Mouse (Mus musculus) hindbrain, embryonic 15.5 days (tissue): ENCODE measurements around the gene Apba2. TPM values are rescaled to one million over a fixed set of nuclear protein-coding genes. Genes with fewer than 3 reads are reported as not detected.
A peak's percentile ranks its signal among the peaks of the same experiment; 100 is the strongest.

Source experiments
- ATAC-seq: fragments of 200-750 bp; cut with Nextera tagmentation; 2 replicates; pipeline ENCODE4 v1.8.0; 2017; ENCODE audit warnings: low read depth, moderate number of reproducible peaks, moderate TSS enrichment; ENCODE audit not compliant: low FRiP score
- H3K27ac ChIP-seq: fragments of 300-500 bp; sonication (generic); replicated peaks from 2 replicates; pipeline ENCODE4 v1.5.1; 2015; ENCODE audit warnings: mild to moderate bottlenecking, inconsistent platforms
- H3K27me3 ChIP-seq: fragments of 300-500 bp; sonication (generic); 2 replicates; pipeline ENCODE4 v1.6.1; 2015; ENCODE audit warnings: control low read depth, inconsistent platforms
- H3K36me3 ChIP-seq: fragments of 300-500 bp; sonication (generic); 2 replicates; pipeline ENCODE4 v1.6.1; 2015; ENCODE audit warnings: control low read depth, inconsistent platforms
- H3K4me1 ChIP-seq: fragments of 300-500 bp; sonication (generic); replicated peaks from 2 replicates; pipeline ENCODE4 v1.6.1; 2015; ENCODE audit warnings: control low read depth, inconsistent platforms
- H3K4me2 ChIP-seq: fragments of 300-500 bp; sonication (generic); 2 replicates; pipeline ENCODE4 v1.6.1; 2015; ENCODE audit warnings: moderate library complexity, mild to moderate bottlenecking, inconsistent platforms
- H3K4me3 ChIP-seq: fragments of 300-500 bp; sonication (generic); 2 replicates; pipeline ENCODE4 v1.5.1; 2015; ENCODE audit warnings: mild to moderate bottlenecking, inconsistent platforms
- H3K9ac ChIP-seq: fragments of 300-500 bp; sonication (generic); 2 replicates; pipeline ENCODE4 v1.6.1; 2015; ENCODE audit warnings: inconsistent platforms
- H3K9me3 ChIP-seq: fragments of 300-500 bp; sonication (generic); 2 replicates; pipeline ENCODE4 v1.6.1; 2016; ENCODE audit warnings: control low read depth, inconsistent platforms
- WGBS: fragments of 180-500 bp; shearing (Covaris S2); methylation state at CpG from one replicate; pipeline ENCODE4 v1.1.7; 2015; 5-methylcytosine and 5-hydroxymethylcytosine counted together
- polyA plus RNA-seq: library from polyadenylated mRNA; unstranded; fragments of >200 nt; fragmentation: Nextera tagmentation; extraction: Ambion mirVana; gene quantifications from 2 replicates; pipeline ENCODE4 v1.2.1, GENCODE M21; 2015

Apba2 gene
- polyA plus RNA-seq, 1 experiment from 2014 or later, result 175 TPM

DNA sequence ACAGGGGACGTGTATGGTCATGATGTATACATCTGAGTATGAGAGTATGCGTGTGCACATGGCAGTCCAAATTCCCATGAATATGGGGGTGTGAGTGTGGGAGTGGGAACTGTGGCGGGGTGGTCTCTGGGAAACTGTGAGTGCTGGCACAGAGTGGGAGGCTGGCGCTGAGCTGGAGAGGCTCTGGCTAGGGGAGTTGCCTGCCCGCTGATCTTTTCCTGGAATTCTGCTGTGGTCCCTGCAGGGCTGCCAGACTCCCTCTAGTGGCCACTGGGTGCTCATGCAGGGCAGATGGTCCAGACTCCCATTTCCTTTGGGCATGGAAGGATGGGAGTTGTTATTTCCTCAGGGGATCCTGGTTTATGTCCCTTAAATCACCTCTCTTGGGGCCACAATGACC lies 250.0 kb downstream of the Apba2 start:
- WGBS, result 30% methylated on average over 5 of the region's 5 CpGs
- Histone ChIP-seq H3K4me2 (no peak overlapping the region), H3K9ac (no peak overlapping the region), H3K27ac (no peak overlapping the region), H3K4me3 (no peak overlapping the region), H3K36me3 (peaks cover 9% of the 10 kb centered on the region), H3K9me3 (no peaks in the 10 kb centered on the region), H3K27me3 (no peaks in the 10 kb centered on the region), H3K4me1 (no peaks in the 10 kb centered on the region)
- ATAC-seq, result peak; percentile 82

DNA sequence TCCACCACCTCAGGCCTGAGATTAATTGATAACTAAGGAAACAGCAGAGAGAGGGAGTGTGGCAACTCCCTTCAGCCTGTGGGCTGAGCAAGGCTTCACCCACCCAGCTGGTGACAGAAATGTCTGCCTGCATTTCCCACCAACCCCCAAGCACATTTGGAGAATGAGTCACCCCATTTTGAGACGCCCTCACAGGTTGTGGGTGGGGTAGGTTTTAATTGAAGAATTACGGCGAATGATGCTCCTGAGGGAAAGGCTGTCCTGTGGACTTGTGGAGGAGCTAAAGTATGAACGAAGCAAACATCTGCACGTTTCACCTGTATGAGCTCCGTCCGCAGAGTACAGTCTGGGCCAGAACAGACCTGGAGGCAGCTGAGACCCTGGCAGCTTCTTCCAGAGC lies 250.6 kb downstream of the Apba2 start:
- Histone ChIP-seq H3K9me3 (no peaks in the 10 kb centered on the region), H3K36me3 (peaks cover 9% of the 10 kb centered on the region), H3K27ac (no peak overlapping the region), H3K4me2 (no peak overlapping the region), H3K4me1 (no peaks in the 10 kb centered on the region), H3K9ac (no peak overlapping the region), H3K4me3 (no peak overlapping the region), H3K27me3 (no peaks in the 10 kb centered on the region)
- 93% methylated on average over 7 of the region's 7 CpGs for WGBS
- no peak for ATAC-seq

DNA sequence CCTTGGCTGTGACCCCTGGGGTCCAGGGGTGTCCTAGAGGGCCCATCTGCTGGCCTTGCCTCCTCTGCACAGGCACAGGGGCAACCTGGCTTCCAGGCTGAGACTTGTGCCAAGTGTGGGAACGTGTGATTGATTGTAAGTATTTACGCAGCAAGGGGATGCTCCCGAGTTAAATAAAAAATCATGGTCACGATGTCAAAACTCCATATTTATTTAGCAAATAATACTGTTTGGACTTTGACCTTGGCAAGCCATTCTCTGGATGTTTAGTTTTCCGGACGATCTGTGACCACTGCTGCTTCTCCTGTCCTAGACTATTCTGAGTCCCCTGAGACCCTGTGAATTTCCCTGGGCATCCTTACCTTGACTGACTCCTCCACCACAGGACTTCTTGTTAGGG lies 252.2 kb downstream of the Apba2 start:
- ATAC-seq, result no peak
- H3K4me3 ChIP-seq, result no peak overlapping the region
- no peak overlapping the region for H3K4me2 ChIP-seq
- no peaks in the 10 kb centered on the region for H3K9me3 ChIP-seq
- peaks cover 9% of the 10 kb centered on the region; the same call in 1 of the 2 replicates for H3K36me3 ChIP-seq
- no peak overlapping the region for H3K27ac ChIP-seq
- H3K27me3 ChIP-seq, result no peaks in the 10 kb centered on the region
- H3K9ac ChIP-seq, result no peak overlapping the region
- 73% methylated on average over 6 of the region's 6 CpGs for WGBS
- no peaks in the 10 kb centered on the region for H3K4me1 ChIP-seq

DNA sequence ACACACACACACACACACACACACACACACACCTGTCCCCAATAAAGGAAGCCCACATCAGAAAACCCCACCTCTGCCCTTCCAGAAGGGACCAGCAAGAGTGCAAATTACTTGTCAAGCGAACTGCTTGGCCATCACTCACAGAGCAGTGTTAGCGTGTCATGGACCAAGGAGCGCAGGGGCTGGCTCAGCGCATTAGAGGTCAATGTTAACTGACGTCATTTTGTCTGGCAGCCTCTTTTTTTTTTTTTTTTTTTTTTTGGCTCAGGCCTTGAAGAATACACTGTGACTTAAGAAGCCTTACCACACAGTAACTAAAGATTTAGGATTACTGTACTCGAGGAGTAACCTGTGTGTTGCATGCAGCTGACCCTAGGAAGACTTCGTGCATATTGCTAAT lies 252.7 kb downstream of the Apba2 start:
- H3K27me3 ChIP-seq, result no peaks in the 10 kb centered on the region
- H3K4me1 ChIP-seq, result no peaks in the 10 kb centered on the region
- WGBS, result 76% methylated on average over 7 of the region's 7 CpGs
- H3K9ac ChIP-seq, result no peak overlapping the region
- ATAC-seq, result no peak
- peaks cover 6% of the 10 kb centered on the region; the same call in 1 of the 2 replicates for H3K36me3 ChIP-seq
- H3K9me3 ChIP-seq, result no peaks in the 10 kb centered on the region
- no peak overlapping the region for H3K4me3 ChIP-seq
- H3K4me2 ChIP-seq, result no peak overlapping the region
- H3K27ac ChIP-seq, result peak overlapping the region; percentile 48; the same call in 1 of the 2 replicates

DNA sequence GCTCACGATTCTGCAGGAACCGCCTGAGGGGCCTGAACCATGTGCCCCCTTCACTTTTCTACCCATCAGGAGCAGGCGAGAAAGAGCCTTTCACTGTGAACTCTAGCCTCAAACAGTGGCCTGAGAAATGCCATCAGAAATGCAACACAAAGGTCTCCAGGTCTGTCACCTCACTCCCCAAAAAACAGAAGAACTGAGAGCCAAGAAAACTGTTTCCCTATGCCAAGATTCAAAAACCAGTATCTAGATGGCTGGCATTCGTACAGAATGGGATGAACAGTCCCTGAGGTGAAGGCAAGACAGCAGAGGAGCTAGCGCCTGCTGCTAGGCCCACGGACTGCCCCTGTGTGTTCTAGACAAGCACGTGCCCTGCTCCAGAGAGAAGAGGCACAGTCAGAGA lies 253.6 kb downstream of the Apba2 start:
- H3K27ac ChIP-seq, result no peak overlapping the region
- H3K4me1 ChIP-seq, result no peaks in the 10 kb centered on the region
- no peaks in the 10 kb centered on the region for H3K27me3 ChIP-seq
- peaks cover 3% of the 10 kb centered on the region; the same call in 1 of the 2 replicates for H3K36me3 ChIP-seq
- no peak overlapping the region for H3K4me2 ChIP-seq
- no peak overlapping the region for H3K4me3 ChIP-seq
- H3K9ac ChIP-seq, result no peak overlapping the region
- 90% methylated on average over 7 of the region's 7 CpGs for WGBS
- ATAC-seq, result no peak
- no peaks in the 10 kb centered on the region for H3K9me3 ChIP-seq

DNA sequence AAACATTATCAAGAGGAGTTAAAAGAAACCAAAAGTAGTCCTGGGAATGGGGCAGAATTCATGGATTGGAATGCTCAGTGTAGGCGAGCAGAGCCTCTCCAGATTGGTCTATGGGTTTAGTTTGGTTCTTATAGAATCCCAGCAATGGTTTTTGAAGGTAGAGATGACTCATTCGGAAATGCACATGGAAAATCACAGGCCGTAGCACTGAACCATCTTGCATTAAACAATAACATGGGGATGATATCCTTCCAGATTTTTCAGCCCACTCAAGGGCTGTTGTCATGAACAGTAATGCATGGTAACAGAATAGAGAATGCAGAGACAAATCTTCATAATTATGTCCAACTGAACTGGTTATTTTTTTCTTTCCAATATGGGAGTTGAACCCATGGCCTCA lies 264.1 kb downstream of the Apba2 start:
- no peak overlapping the region for H3K27ac ChIP-seq
- ATAC-seq, result no peak
- no peaks in the 10 kb centered on the region for H3K27me3 ChIP-seq
- H3K4me3 ChIP-seq, result no peak overlapping the region
- H3K9ac ChIP-seq, result no peak overlapping the region
- WGBS, result 94% methylated on average over 3 of the region's 3 CpGs
- H3K9me3 ChIP-seq, result no peaks in the 10 kb centered on the region
- H3K4me2 ChIP-seq, result no peak overlapping the region
- H3K36me3 ChIP-seq, result no peaks in the 10 kb centered on the region
- 0 out of 2 replicates have a peak, but pooled peaks cover 9% of the 10 kb centered on the region for H3K4me1 ChIP-seq

DNA sequence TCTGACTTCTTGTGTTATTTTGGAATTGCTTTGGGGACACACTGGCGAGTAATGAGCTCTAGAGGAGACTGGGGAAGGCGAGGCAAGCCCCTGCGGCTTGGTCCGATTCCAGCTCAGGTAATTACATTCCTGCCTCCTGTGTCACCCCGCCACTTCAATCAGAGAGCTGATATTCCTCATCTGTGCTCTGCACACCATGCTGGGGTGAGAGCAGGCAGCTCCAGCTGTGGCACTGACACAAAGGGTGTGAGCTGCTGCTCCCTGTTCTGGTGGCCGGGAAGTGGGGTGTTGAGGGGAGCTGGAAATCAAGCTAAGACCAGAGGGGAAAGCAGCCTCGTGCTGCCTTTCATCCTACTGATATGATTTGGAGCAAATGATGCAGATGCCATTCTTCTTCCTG lies 268.3 kb downstream of the Apba2 start:
- 44% methylated on average over 7 of the region's 7 CpGs for WGBS
- no peak overlapping the region for H3K4me3 ChIP-seq
- H3K36me3 ChIP-seq, result no peaks in the 10 kb centered on the region
- peak overlapping the region; percentile 56 for H3K27ac ChIP-seq
- no peak overlapping the region for H3K4me2 ChIP-seq
- peak; percentile 39; the same call in 1 of the 2 replicates for ATAC-seq
- no peaks in the 10 kb centered on the region for H3K27me3 ChIP-seq
- no peak overlapping the region for H3K9ac ChIP-seq
- no peaks in the 10 kb centered on the region for H3K9me3 ChIP-seq
- 0 out of 2 replicates have a peak, but pooled peaks cover 9% of the 10 kb centered on the region for H3K4me1 ChIP-seq

DNA sequence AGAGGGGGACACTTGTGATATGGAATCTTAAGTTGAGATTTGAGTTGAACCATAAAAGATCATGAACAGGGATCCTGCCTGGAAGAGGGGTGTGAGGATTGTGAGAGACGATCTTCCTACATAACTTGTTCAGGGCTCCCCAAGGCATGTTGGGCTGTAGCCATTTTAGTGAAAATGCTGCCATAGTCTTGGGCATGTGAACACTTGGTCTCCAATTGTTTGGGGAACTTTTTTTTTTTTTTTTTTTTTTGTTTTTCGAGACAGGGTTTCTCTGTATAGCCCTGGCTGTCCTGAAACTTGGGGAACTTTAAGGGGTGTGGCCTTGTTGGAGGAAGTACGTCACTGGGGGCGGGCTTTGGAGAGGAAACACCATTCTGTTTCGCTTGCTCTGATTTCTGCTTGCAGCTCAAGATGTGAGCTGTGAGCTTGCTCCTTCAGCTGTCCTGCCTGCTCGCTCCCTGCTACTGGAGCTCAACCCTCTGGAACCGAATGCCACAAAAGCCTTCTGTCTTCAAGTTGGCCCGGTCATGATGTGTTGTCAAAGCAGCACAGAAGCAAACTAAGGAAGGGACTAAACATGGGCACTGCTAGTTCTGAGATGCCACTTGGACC lies 269.4 kb downstream of the Apba2 start:
- WGBS, result 75% methylated on average over 8 of the region's 8 CpGs
- Histone ChIP-seq H3K27me3 (no peaks in the 10 kb centered on the region), H3K9me3 (no peaks in the 10 kb centered on the region), H3K36me3 (no peaks in the 10 kb centered on the region), H3K4me2 (no peak overlapping the region), H3K27ac (no peak overlapping the region), H3K4me3 (no peak overlapping the region), H3K9ac (no peak overlapping the region), H3K4me1 (0 out of 2 replicates have a peak, but pooled peaks cover 9% of the 10 kb centered on the region)
- no peak for ATAC-seq

DNA sequence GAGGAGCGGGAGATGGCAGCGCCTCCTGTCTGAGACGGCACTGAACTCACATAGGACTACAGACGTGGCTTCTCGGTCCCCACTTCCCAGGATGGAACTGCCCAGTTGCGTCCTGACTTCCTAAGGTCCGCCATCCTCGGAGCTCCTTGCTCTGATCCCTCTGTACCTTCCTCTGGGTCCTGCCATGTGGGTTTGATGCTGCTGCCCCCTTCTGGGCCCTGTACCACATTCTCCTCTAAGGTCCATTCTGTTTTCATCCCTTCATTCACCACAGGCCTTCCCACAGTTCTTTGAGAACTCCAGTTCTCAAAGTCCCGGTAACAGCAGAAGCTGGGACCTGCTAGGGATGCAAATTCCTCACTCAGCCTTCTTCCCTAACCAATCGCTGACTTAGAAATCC lies 272.0 kb downstream of the Apba2 start:
- 42% methylated on average over 10 of the region's 10 CpGs for WGBS
- no peak overlapping the region for H3K4me2 ChIP-seq
- 0 out of 2 replicates have a peak, but pooled peaks cover 9% of the 10 kb centered on the region for H3K4me1 ChIP-seq
- no peak overlapping the region for H3K27ac ChIP-seq
- H3K27me3 ChIP-seq, result no peaks in the 10 kb centered on the region
- H3K9ac ChIP-seq, result no peak overlapping the region
- no peak overlapping the region for H3K4me3 ChIP-seq
- H3K36me3 ChIP-seq, result no peaks in the 10 kb centered on the region
- ATAC-seq, result no peak
- no peaks in the 10 kb centered on the region for H3K9me3 ChIP-seq

DNA sequence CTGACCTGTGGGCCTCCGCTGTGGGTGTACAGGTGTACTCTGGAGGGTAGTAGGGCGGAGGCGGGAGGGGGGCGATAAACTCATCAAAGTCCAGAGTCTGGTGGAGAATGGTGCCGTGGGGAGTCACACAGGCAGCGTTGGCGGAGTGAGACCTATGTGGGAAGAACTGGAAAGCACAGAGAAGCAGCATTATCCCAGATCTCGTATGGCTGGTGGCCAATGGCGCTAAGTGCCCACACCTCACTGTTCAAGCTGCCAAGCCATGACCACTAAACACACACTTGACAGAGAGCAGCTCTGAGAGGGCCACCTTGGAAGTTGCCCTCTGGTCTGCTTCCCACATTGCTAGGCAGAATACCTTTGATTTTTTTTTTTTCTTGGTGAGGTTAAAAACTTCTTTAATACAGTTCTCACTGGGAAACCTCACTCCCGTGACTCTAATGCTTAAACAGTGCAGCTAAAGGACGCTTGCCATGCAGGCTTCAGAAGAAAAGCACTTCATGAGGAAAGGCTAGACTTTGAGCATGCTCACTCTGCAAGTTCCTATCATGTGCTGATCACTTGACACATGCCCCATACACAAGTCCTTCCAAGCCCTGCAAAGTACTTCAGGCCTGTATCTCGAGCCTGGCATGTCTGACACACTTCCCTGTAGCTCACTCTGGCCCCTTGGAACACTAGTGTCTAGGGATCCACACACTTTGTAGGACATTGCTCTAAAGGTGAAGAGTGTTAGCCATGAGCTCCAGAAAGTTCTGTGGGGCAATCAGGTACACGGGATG lies 275.4 kb downstream of the Apba2 start:
- no peak for ATAC-seq
- 84% methylated on average over 13 of the region's 13 CpGs for WGBS

DNA sequence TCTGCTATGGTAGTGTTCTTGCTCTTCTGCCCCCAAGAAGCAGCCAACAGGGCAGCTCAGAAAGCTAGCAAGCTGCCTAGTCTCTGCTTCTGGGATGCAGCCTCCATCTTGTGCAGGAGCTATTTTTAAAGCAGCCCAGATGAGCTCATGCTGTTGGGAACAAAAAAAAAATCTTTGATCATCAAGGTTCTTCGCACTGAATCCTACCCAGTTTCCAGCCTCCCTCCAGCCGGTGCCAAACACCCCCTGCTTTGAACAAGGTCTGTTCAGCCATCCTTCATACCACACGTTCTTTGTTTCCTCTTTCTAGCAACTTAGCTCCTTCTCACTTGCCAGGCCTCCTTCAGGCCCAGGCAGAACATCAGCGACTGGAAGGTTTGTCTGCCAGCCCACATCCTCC lies 278.0 kb downstream of the Apba2 start:
- Histone ChIP-seq H3K36me3 (no peaks in the 10 kb centered on the region), H3K27me3 (no peaks in the 10 kb centered on the region), H3K4me2 (no peak overlapping the region), H3K9me3 (no peaks in the 10 kb centered on the region), H3K9ac (no peak overlapping the region), H3K4me3 (no peak overlapping the region), H3K4me1 (peaks cover 15% of the 10 kb centered on the region), H3K27ac (no peak overlapping the region)
- no peak for ATAC-seq
- 73% methylated on average over 4 of the region's 4 CpGs for WGBS

More for the DNA sequence above, 275.4 kb downstream of the Apba2 start:
- H3K9me3 ChIP-seq, result no peaks in the 10 kb centered on the region
- peaks cover 15% of the 10 kb centered on the region for H3K4me1 ChIP-seq
- H3K4me2 ChIP-seq, result no peak overlapping the region
- no peak overlapping the region for H3K27ac ChIP-seq
- no peaks in the 10 kb centered on the region for H3K27me3 ChIP-seq
- H3K36me3 ChIP-seq, result no peaks in the 10 kb centered on the region
- no peak overlapping the region for H3K4me3 ChIP-seq
- H3K9ac ChIP-seq, result no peak overlapping the region

DNA sequence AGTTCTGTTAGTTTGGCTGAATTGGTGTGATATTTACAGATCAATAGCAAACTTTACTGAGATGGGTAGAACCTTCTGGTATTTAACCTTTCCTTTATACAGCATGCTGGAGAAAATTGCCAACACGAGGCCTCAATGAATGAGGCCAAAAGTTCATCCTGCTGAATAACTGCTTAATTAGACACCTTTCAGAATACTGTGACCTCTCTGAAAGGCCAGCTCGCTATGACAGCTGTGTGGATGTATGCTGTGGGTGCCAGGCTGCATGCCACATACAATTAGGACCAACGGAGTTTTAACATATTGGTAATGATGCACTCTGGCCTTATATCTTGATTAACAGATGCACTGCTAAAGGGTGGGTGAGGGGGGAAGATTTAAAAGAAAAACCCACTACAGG lies 283.5 kb downstream of the Apba2 start:
- Histone ChIP-seq H3K9ac (no peak overlapping the region), H3K36me3 (no peaks in the 10 kb centered on the region), H3K4me1 (peaks cover 15% of the 10 kb centered on the region), H3K4me2 (no peak overlapping the region), H3K27ac (no peak overlapping the region), H3K9me3 (no peaks in the 10 kb centered on the region), H3K4me3 (no peak overlapping the region), H3K27me3 (no peaks in the 10 kb centered on the region)
- 35% methylated on average over 3 of the region's 3 CpGs for WGBS
- no peak for ATAC-seq
